Mouse (Mus musculus): ENCODE measurements around the gene Bzw1. TPM values are rescaled to one million over a fixed set of nuclear protein-coding genes. Genes with fewer than 3 reads are reported as not detected.

Gene Bzw1
- 94.1 TPM for polyA plus RNA-seq (2014; fragmentation: Illumina TruSeq; extraction: RNeasy Lipid Tissue Mini Kit (QIAGEN cat#74804); ENCODE audit: low read depth, low replicate concordance)

DNA sequence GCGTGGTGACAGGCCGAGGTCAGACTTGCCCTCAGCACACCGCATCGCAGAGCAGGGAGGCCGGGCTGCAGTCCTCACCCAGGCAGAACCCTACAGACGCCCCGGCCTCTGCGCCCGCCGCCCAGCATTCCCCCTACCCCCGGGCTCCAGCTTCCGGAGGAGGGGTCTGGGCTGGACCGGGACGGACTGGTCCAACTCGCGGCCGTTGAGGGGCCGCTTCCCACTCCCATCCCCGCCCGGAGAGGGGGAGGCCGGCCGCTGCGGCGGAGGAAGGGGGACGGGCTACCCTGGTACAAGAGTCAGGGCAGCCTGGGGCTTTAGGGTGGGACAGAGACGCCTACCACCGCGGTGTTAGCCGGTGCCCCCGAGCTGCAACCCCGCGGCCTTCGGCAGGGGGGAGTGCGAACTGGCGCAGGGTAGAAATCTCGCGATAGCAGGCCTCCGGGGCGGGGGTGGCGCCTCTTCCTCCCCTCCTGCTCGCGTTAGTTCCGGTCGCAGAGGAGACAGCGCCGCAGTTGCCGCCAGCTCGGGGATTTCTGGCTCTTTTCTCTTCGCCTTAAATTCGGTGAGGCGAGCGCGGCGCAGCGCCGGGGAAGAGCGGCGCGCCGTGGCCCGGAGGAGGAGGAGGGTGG, at the start of gene Bzw1:
Bzw1 (plus strand) TSS at position 247 of the 632 bp plus-strand sequence.

DNA sequence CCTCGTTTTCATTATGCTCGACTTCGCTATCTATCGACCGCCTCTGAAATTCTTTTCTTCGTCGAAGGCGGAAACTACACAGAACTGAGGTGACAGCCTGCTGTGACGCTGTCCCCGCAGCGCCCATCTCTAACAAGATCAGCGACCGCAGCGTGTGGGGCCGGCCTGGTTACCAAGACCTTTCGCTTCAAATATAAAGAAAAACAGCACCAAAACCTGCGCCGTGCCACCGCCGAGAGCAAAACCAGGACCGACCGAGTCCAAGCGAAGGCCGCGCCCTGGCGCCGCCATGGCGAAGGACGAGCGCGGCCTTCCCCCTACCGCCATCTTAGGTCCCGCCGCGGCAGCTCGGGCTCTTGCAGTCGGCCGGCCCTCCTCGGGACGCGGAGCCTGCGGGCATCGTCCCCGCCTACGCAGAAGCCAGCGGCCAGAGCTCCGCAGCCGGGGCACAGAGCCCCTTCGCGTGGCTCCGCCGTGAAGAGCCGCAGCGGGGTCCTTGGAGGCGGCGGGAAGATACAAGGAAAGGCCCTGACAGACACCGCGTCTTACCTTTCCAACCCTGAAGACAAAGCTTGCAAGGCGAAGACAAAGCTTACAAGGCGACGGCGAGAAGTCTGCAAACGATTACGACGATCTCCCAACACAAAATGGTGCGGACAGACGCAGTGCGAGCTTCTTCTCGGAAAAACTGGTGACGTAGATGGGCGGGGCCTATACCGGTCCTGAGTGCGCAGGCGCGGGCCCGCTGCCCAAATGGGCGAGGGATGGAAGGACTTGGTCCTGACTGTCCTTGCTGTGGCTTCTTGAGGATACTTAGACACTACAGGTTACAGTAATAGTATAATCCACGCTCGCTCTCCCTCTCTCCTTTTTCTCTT, 30.9 kb downstream of the Bzw1 start, which contains the start of gene Clk1:
Clk1 (minus strand) TSS at position 696 of the 878 bp plus-strand sequence.

GRCm38 (mm10) chr1:58445143-58445722, 52.5 kb downstream of the Bzw1 start, which contains the start of the genes Nif3l1 and Ppil3:
TSS of gene Nif3l1 (plus strand) at chr1:58445151.
TSS of gene Ppil3 (minus strand) at chr1:58445486.

Other genes starting within 250 kb of the Bzw1 start
- gene Aox4, start 182.5 kb upstream of the Bzw1 start, polyA plus RNA-seq (2014; fragmentation: Illumina TruSeq; extraction: RNeasy Lipid Tissue Mini Kit (QIAGEN cat#74804); ENCODE audit: low read depth, low replicate concordance), result not detected
- gene Aox2, start 114.6 kb upstream of the Bzw1 start, polyA plus RNA-seq (2014; fragmentation: Illumina TruSeq; extraction: RNeasy Lipid Tissue Mini Kit (QIAGEN cat#74804); ENCODE audit: low read depth, low replicate concordance), result not detected
- gene Clk1, start 31.2 kb downstream of the Bzw1 start, polyA plus RNA-seq (2014; fragmentation: Illumina TruSeq; extraction: RNeasy Lipid Tissue Mini Kit (QIAGEN cat#74804); ENCODE audit: low read depth, low replicate concordance), result 219 TPM
- 16.8 TPM for gene Nif3l1, start 52.3 kb downstream of the Bzw1 start, polyA plus RNA-seq (2014; fragmentation: Illumina TruSeq; extraction: RNeasy Lipid Tissue Mini Kit (QIAGEN cat#74804); ENCODE audit: low read depth, low replicate concordance)
- 44.2 TPM for gene Ppil3, start 52.6 kb downstream of the Bzw1 start, polyA plus RNA-seq (2014; fragmentation: Illumina TruSeq; extraction: RNeasy Lipid Tissue Mini Kit (QIAGEN cat#74804); ENCODE audit: low read depth, low replicate concordance)
- 24.0 TPM for gene Orc2, start 112.2 kb downstream of the Bzw1 start, polyA plus RNA-seq (2014; fragmentation: Illumina TruSeq; extraction: RNeasy Lipid Tissue Mini Kit (QIAGEN cat#74804); ENCODE audit: low read depth, low replicate concordance)
- gene Fam126b, start 193.4 kb downstream of the Bzw1 start, polyA plus RNA-seq (2014; fragmentation: Illumina TruSeq; extraction: RNeasy Lipid Tissue Mini Kit (QIAGEN cat#74804); ENCODE audit: low read depth, low replicate concordance), result 8.9 TPM
- gene Ndufb3, start 193.5 kb downstream of the Bzw1 start, polyA plus RNA-seq (2014; fragmentation: Illumina TruSeq; extraction: RNeasy Lipid Tissue Mini Kit (QIAGEN cat#74804); ENCODE audit: low read depth, low replicate concordance), result 143 TPM

Measured in adipose tissue, adult 10 weeks (tissue).